In genomic region chr3:88719098-88719497, GRCm38 (mm10) we compare ENCODE assay signal across 8 mouse cellular contexts. TPM values are rescaled to one million over a fixed set of nuclear protein-coding genes. Genes with fewer than 3 reads are reported as not detected.
DNase-seq lines count a peak whose midpoint lies in the region; ATAC-seq lines count a peak whose summit lies in the region.

No protein-coding gene starts in this region.

- no peak overlapping the region for H3K9ac ChIP-seq in limb, embryonic 13.5 days

- no peaks in the 10 kb centered on the region for H3K27me3 ChIP-seq in limb, embryonic 13.5 days
- no peaks in the 10 kb centered on the region for H3K27me3 ChIP-seq in limb, embryonic 10.5 days (ENCODE audit: low read depth, poor library complexity, severe bottlenecking)

- H3K9me3 ChIP-seq in limb, embryonic 13.5 days = 0 out of 2 replicates have a peak, but pooled peaks cover 9% of the 10 kb centered on the region
- no peaks in the 10 kb centered on the region; the same call in 1 of the 2 replicates for H3K9me3 ChIP-seq in limb, embryonic 10.5 days (replicated peaks)

- WGBS in limb, embryonic 13.5 days = 78% methylated on average over 2 of the region's 2 CpGs
- WGBS in limb, embryonic 10.5 days = 72% methylated on average over 2 of the region's 2 CpGs

- H3K36me3 ChIP-seq in limb, embryonic 13.5 days = peaks cover 47% of the 10 kb centered on the region
- peaks cover 50% of the 10 kb centered on the region for H3K36me3 ChIP-seq in limb, embryonic 10.5 days

- peaks cover 11% of the 10 kb centered on the region for H3K4me1 ChIP-seq in limb, embryonic 13.5 days
- peaks cover 12% of the 10 kb centered on the region for H3K4me1 ChIP-seq in limb, embryonic 10.5 days

- no peak overlapping the region for H3K4me3 ChIP-seq in limb, embryonic 13.5 days
- H3K4me3 ChIP-seq in limb, embryonic 10.5 days = no peak overlapping the region

- no peak; the same call in 1 of the 2 replicates for ATAC-seq in limb, embryonic 13.5 days (ENCODE audit: low FRiP score, low read depth)

- intact Hi-C loops in heart, postnatal 25 days (cut with DNase I) = loop anchor here (2.0 kb wide), 1 partner anchor 32 kb away; no protein-coding TSS in a partner anchor

- peak overlapping the region; percentile 92; the same call in 1 of the 2 replicates for H3K4me2 ChIP-seq in limb, embryonic 13.5 days (replicated peaks)

- no peak for DNase-seq in limb, embryonic 10.5 days (ENCODE audit: low spot score)
- peak; percentile 68 to 70 for DNase-seq in adrenal gland, postnatal 36 days
- peak; percentile 55 for DNase-seq in heart, postnatal 25 days (ENCODE audit: low spot score)
- peak; percentile 72 for DNase-seq in lung, postnatal 10 days
- DNase-seq in layer of hippocampus, adult 8-10 months (ENCODE audit: low spot score in 2 of 2) = no peak
- no peak for DNase-seq in layer of hippocampus, adult 11-12 months (ENCODE audit: low spot score)
- no peak for DNase-seq in testis, postnatal 14 days (ENCODE audit: low spot score)

- H3K27ac ChIP-seq in limb, embryonic 13.5 days = no peak overlapping the region
- H3K27ac ChIP-seq in limb, embryonic 10.5 days = no peak overlapping the region

RNA-seq across cellular contexts. Expression of gene Rit1, which starts 2.5 kb away (rescaled TPM):
- 50.1 and 51.1 TPM in 2 replicates for polyA plus RNA-seq in limb, embryonic 13.5 days (2015; fragmentation: Nextera tagmentation; extraction: Ambion mirVana)
- 26.8 and 28.4 TPM in 2 replicates for polyA plus RNA-seq in limb, embryonic 10.5 days (2016; fragmentation: Nextera tagmentation; extraction: Ambion mirVana)
- total RNA-seq in adrenal gland, postnatal 36 days (2021) = 10 to 100 TPM; 49.9 to 58.4 TPM
- total RNA-seq in heart, postnatal 25 days (2021) = 10 to 100 TPM; 71.7 to 76.2 TPM
- 10 to 100 TPM; 39.5 to 44.0 (median 43.6) TPM for total RNA-seq in layer of hippocampus, adult 8-10 months (2022)

RNA-seq across cellular contexts. Expression of gene Khdc4, which starts 33.5 kb away (rescaled TPM):
- 106 TPM in 2 replicates for polyA plus RNA-seq in limb, embryonic 13.5 days (2015; fragmentation: Nextera tagmentation; extraction: Ambion mirVana)
- polyA plus RNA-seq in limb, embryonic 10.5 days (2016; fragmentation: Nextera tagmentation; extraction: Ambion mirVana) = 103 and 111 TPM in 2 replicates
- 10 to 100 TPM; 46.5 to 64.3 TPM for total RNA-seq in adrenal gland, postnatal 36 days (2021)
- total RNA-seq in heart, postnatal 25 days (2021) = 10 to 100 TPM; 27.1 to 28.8 TPM
- total RNA-seq in layer of hippocampus, adult 8-10 months (2022) = 10 to 100 TPM; 47.5 to 69.8 (median 54.1) TPM

RNA-seq across cellular contexts. Expression of gene Syt11, which starts 55.9 kb away (rescaled TPM):
- 24.0 and 27.0 TPM in 2 replicates for polyA plus RNA-seq in limb, embryonic 13.5 days (2015; fragmentation: Nextera tagmentation; extraction: Ambion mirVana)
- polyA plus RNA-seq in limb, embryonic 10.5 days (2016; fragmentation: Nextera tagmentation; extraction: Ambion mirVana) = 15.1 and 28.1 TPM in 2 replicates
- total RNA-seq in adrenal gland, postnatal 36 days (2021) = 1 to 10 TPM; 6.0 to 9.4 TPM
- 1 to 10 TPM; 3.8 to 7.3 TPM for total RNA-seq in heart, postnatal 25 days (2021)
- 100 to 1,000 TPM; 494 to 515 (median 510) TPM for total RNA-seq in layer of hippocampus, adult 8-10 months (2022)

Comparison
In these comparisons a context has a peak if more than half of its experiments do, and no peak if none do; other contexts are left out.
1. DNase-seq: peak in adrenal gland, postnatal 36 days (2 of 2), heart, postnatal 25 days (single experiment) and lung, postnatal 10 days (single experiment); none in limb, embryonic 10.5 days (single experiment), layer of hippocampus, adult 8-10 months (0 of 2), layer of hippocampus, adult 11-12 months (single experiment) and testis, postnatal 14 days (single experiment).
2. RNA of gene Syt11, which starts 55.9 kb away (total RNA-seq): 494 to 515 TPM in layer of hippocampus, adult 8-10 months; 6.0 to 9.4 TPM in adrenal gland, postnatal 36 days and 3.8 to 7.3 TPM in heart, postnatal 25 days; every median in the first group is over 10 times any median in the second.